Mouse (Mus musculus) kidney, adult 2 months (tissue): ENCODE measurements around the gene Plbd2.

Experiments
- CTCF ChIP-seq: fragments of 200-500 bp; conservative IDR thresholded peaks from 2 replicates; pipeline ENCODE4 v1.5.1; 2011; ENCODE audit warnings: low read depth, mild to moderate bottlenecking, control low read depth, low read length, moderate library complexity, mixed read lengths; ENCODE audit not compliant: insufficient read depth, insufficient read length
- POLR2A ChIP-seq: fragments of 200-500 bp; IDR thresholded peaks from one replicate; pipeline ENCODE4 v1.6.1; 2011; ENCODE audit warnings: low read depth, low read length, control low read depth

DNA sequence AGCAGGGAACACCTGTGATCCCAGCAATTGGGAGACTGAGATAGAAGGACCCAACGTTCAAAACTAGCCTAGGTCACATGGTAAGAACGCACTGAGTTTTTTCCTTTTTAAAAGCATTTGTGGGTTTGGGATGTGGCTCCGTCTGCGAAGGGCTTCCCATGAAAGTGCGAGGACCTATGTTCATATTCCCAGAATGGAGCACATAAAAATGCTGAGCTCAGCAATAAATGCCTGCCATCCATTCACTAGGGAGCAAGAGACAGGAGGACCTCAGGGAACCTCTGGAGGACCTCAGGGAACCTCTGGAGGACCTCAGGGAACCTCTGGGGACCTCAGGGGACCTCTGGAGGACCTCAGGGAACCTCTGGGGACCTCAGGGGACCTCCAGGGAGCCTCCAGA is 25.4 kb downstream of the Plbd2 start:
- TF ChIP-seq POLR2A: no peak
- no peak for TF ChIP-seq CTCF
